Mouse (Mus musculus) megakaryocyte, embryonic 14.5 days (primary cell): ENCODE data around the gene Vmn2r11.
"Not testable (repeated sequence)": the region's sequence is repeated elsewhere in the genome, so short reads cannot be mapped to it uniquely, and the experiment has no call there.

Experiments used
- FLI1 ChIP-seq: IDR thresholded peaks from 2 replicates; pipeline ENCODE4 v1.6.1; 2012; ENCODE audit warnings: low read length, inconsistent platforms, mixed read lengths
- GATA1 ChIP-seq: IDR thresholded peaks from 3 replicates; pipeline ENCODE4 v1.6.1; 2012; ENCODE audit warnings: mixed read lengths, low read length, inconsistent platforms, borderline replicate concordance

DNA sequence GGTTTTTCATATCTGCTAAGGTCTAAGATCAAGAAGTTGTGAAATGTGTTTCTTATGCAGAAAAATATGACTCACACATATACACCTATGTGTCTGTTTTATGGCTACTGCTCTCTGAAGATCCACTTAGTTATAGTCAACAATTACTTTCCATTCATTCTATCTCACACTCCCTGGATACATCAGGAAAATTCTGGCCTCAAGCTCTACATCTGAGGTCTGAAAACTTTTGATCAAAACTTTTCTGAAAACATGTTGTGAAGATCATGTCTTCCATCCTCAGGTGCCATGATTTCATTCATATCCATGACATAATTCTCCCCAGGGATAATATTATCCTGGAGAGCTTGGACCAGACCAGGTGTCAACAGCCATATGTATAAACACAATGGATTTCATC lies 52.9 kb downstream of the Vmn2r11 start, which contains the start of gene Vmn2r10:
- not testable (repeated sequence) for TF ChIP-seq GATA1, FLI1
